Mouse (Mus musculus) heart, postnatal 0 days (tissue): ENCODE measurements around the gene Ngrn. TPM values are rescaled to one million over a fixed set of nuclear protein-coding genes. Genes with fewer than 3 reads are reported as not detected.
A peak's percentile ranks its signal among the peaks of the same experiment; 100 is the strongest.

Source experiments
- ATAC-seq: fragments of 200-750 bp; cut with Nextera tagmentation; 2 replicates; pipeline ENCODE4 v1.8.0; 2017; ENCODE audit warnings: low read depth, moderate number of reproducible peaks, moderate library complexity; ENCODE audit not compliant: insufficient read depth
- DNase-seq: peaks from one replicate; pipeline ENCODE4 v3.0.0-alpha.2; 2016; ENCODE audit warnings: low spot score
- H3K27ac ChIP-seq: fragments of 300-500 bp; sonication (generic); 2 replicates; pipeline ENCODE4 v1.5.1; 2014; ENCODE audit warnings: low read depth, mild to moderate bottlenecking
- H3K27me3 ChIP-seq: fragments of 300-500 bp; sonication (generic); 2 replicates; pipeline ENCODE4 v1.6.1; 2014; ENCODE audit warnings: low read length, mixed read lengths; ENCODE audit not compliant: control insufficient read depth, insufficient read depth
- H3K36me3 ChIP-seq: fragments of 300-500 bp; sonication (generic); replicated peaks from 2 replicates; pipeline ENCODE4 v1.6.1; 2014; ENCODE audit warnings: low read length, mixed read lengths; ENCODE audit not compliant: control insufficient read depth, insufficient read depth
- H3K4me1 ChIP-seq: fragments of 300-500 bp; sonication (generic); 2 replicates; pipeline ENCODE4 v1.6.1; 2014; ENCODE audit warnings: antibody characterized with exemption; ENCODE audit not compliant: control insufficient read depth, insufficient read depth
- H3K4me2 ChIP-seq: fragments of 300-500 bp; sonication (generic); 2 replicates; pipeline ENCODE4 v1.6.1; 2014; ENCODE audit warnings: low read depth, mild to moderate bottlenecking, low read length, moderate library complexity
- H3K4me3 ChIP-seq: fragments of 300-500 bp; sonication (generic); 2 replicates; pipeline ENCODE4 v1.5.1; 2014; ENCODE audit warnings: low read depth, low read length
- H3K9ac ChIP-seq: fragments of 300-500 bp; sonication (generic); replicated peaks from 2 replicates; pipeline ENCODE4 v1.6.1; 2014; ENCODE audit warnings: low read depth, low read length, mixed read lengths
- H3K9me3 ChIP-seq: fragments of 300-500 bp; sonication (generic); replicated peaks from 2 replicates; pipeline ENCODE4 v1.6.1; 2016; ENCODE audit warnings: low read length; ENCODE audit not compliant: control insufficient read depth
- CTCF ChIP-seq: IDR thresholded peaks from 2 replicates; pipeline ENCODE4 v1.5.1; 2016; ENCODE audit warnings: antibody characterized with exemption, control low read depth, low read depth
- EP300 ChIP-seq: IDR thresholded peaks from 2 replicates; pipeline ENCODE4 v1.6.1; 2016; ENCODE audit warnings: antibody characterized with exemption, low read depth
- WGBS: fragments of 180-500 bp; shearing (Covaris S2); extraction: QIAGEN DNeasy Blood & Tissue Kit; methylation state at CpG from one replicate; pipeline ENCODE4 v1.1.7; 2014; 5-methylcytosine and 5-hydroxymethylcytosine counted together
- polyA plus RNA-seq: library from polyadenylated mRNA; unstranded; fragments of >200 nt; fragmentation: Nextera tagmentation; extraction: Ambion mirVana; gene quantifications from 2 replicates; pipeline ENCODE4 v1.2.1, GENCODE M21; 2015
- total RNA-seq: library from RNA; depleted of rRNA; stranded (reverse); fragments of >200 nt; gene quantifications from 2 replicates; pipeline ENCODE4 v1.2.3, GENCODE M21; 2014; ENCODE audit warnings: low replicate concordance

The Ngrn gene
- total and polyA plus RNA-seq, 2 experiments from 2014 or later, result 14.0 to 35.8 TPM

- Histone ChIP-seq H3K36me3 (no peaks in the 10 kb centered on the region), H3K4me1 (0 out of 2 replicates have a peak, but pooled peaks cover 3% of the 10 kb centered on the region), H3K9me3 (no peaks in the 10 kb centered on the region), H3K4me3 (peak within 1 kb of the TSS; percentile 70), H3K4me2 (peak within 1 kb of the TSS; percentile 68), H3K9ac (peak within 1 kb of the TSS; percentile 65), H3K27me3 (no peaks in the 10 kb centered on the region), H3K27ac (peak within 1 kb of the TSS; percentile 74)
- peak; percentile 99 for ATAC-seq
- TF ChIP-seq EP300 (peak; percentile 49; the same call in 1 of the 2 replicates), CTCF (peak; percentile 52)
- WGBS, result under 1% methylated on average over 48 of the region's 48 CpGs
- DNase-seq, result peak; percentile 98
Measured at GRCm38 (mm10) chr7:80246148-80246721, 14.8 kb upstream of the Ngrn start, which contains the start of gene Ttll13. TSS of gene Ttll13 (plus strand) at chr7:80246376.

DNA sequence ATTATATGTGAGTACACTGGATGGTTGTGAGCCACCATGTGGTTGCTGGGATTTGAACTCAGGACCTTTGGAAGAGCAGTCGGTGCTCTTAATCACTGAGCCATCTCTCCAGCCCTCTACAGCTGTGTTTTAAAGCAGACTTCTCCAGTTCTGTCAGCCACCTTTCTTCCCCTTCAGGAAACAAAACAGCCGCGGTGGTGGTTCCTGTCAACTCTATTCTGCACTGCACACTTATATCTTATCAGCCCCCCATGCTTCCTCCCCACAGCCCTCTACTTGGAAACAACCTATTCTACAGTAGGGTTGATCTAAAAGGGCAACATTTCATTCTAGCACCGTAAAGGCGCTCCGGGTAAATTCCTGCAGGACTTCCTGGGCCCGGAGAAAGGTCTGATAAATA lies 14.2 kb upstream of the Ngrn start:
- TF ChIP-seq CTCF (no peak), EP300 (no peak)
- Histone ChIP-seq H3K4me3 (peak overlapping the region; percentile 70), H3K27me3 (no peaks in the 10 kb centered on the region), H3K9me3 (no peaks in the 10 kb centered on the region), H3K4me2 (peak overlapping the region; percentile 68), H3K9ac (peak overlapping the region; percentile 65; the same call in 1 of the 2 replicates), H3K27ac (peak overlapping the region; percentile 74), H3K36me3 (no peaks in the 10 kb centered on the region), H3K4me1 (0 out of 2 replicates have a peak, but pooled peaks cover 3% of the 10 kb centered on the region)
- WGBS, result 18% methylated on average over 7 of the region's 7 CpGs
- no peak for ATAC-seq
- DNase-seq, result no peak

- no peak overlapping the region for H3K4me3 ChIP-seq
- no peak overlapping the region for H3K27ac ChIP-seq
- no peaks in the 10 kb centered on the region for H3K9me3 ChIP-seq
- no peak overlapping the region for H3K9ac ChIP-seq
- ATAC-seq (no peak), DNase-seq (no peak)
- TF ChIP-seq CTCF, result no peak
- no peak for TF ChIP-seq EP300
- no peak overlapping the region for H3K4me2 ChIP-seq
- 74% methylated on average over 7 of the region's 7 CpGs for WGBS
- no peaks in the 10 kb centered on the region for H3K4me1 ChIP-seq
- no peaks in the 10 kb centered on the region for H3K36me3 ChIP-seq
- H3K27me3 ChIP-seq, result no peaks in the 10 kb centered on the region
Measured at GRCm38 (mm10) chr7:80252437-80252836, 8.6 kb upstream of the Ngrn start.

DNA sequence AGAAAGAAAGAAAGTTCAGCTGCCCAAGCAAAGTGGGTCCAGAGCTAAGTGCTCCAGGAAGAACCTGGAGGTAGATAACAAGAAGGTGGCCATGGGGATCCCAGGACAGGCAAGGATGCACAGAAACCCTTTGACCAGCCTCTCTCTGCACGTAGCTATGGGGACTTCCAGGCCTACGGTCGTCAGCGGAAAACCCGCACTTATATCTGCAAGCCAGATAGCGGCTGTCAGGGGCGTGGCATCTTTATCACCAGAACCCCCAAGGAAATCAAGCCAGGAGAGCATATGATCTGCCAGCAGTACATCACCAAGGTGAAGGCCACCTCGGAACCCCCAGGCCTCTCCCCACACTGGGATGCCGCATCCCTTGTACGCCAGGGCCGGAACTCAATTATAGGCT lies 8.1 kb upstream of the Ngrn start:
- H3K27me3 ChIP-seq, result no peaks in the 10 kb centered on the region; the same call in 1 of the 2 replicates
- DNase-seq (no peak), ATAC-seq (no peak)
- H3K4me3 ChIP-seq, result no peak overlapping the region
- no peaks in the 10 kb centered on the region for H3K4me1 ChIP-seq
- H3K27ac ChIP-seq, result no peak overlapping the region
- no peak overlapping the region for H3K9ac ChIP-seq
- TF ChIP-seq CTCF (no peak), EP300 (no peak)
- WGBS, result 68% methylated on average over 11 of the region's 11 CpGs
- H3K36me3 ChIP-seq, result no peaks in the 10 kb centered on the region
- no peak overlapping the region for H3K4me2 ChIP-seq
- no peaks in the 10 kb centered on the region for H3K9me3 ChIP-seq

DNA sequence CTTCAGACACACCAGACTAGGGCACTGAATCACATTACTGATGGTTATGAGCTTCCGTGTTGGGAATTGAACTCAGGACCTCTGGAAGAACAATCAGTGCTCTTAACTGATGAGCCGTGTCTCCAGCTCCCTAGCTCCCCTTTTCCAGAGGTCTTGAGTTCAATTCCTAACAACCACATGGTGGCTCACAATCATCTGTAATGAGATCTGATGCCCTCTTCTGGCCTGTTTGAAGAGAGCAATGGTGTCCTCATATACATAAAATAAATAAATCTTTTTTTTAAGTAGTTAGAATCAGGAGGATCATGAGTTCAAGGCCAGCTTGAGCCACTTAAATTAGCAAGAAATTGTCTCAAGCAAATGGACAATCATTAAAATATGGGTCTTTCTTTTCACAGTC lies 5.0 kb upstream of the Ngrn start:
- DNase-seq (no peak), ATAC-seq (no peak)
- no peaks in the 10 kb centered on the region for H3K9me3 ChIP-seq
- peaks cover 5% of the 10 kb centered on the region for H3K27me3 ChIP-seq
- no peak overlapping the region for H3K9ac ChIP-seq
- no peaks in the 10 kb centered on the region for H3K36me3 ChIP-seq
- H3K27ac ChIP-seq, result no peak overlapping the region
- 65% methylated on average over 2 of the region's 2 CpGs for WGBS
- no peaks in the 10 kb centered on the region for H3K4me1 ChIP-seq
- H3K4me3 ChIP-seq, result no peak overlapping the region
- TF ChIP-seq EP300 (no peak), CTCF (0 out of 2 replicates have a peak, but pooled peaks have one; percentile 17)
- no peak overlapping the region for H3K4me2 ChIP-seq

GRCm38 (mm10) chr7:80257706-80258105 lies 3.3 kb upstream of the Ngrn start:
- no peak overlapping the region for H3K4me3 ChIP-seq
- no peaks in the 10 kb centered on the region for H3K36me3 ChIP-seq
- peaks cover 5% of the 10 kb centered on the region for H3K27me3 ChIP-seq
- no peak overlapping the region for H3K27ac ChIP-seq
- H3K9ac ChIP-seq, result no peak overlapping the region
- TF ChIP-seq CTCF (no peak), EP300 (no peak)
- H3K4me2 ChIP-seq, result no peak overlapping the region
- WGBS, result 47% methylated on average over 2 of the region's 2 CpGs
- H3K9me3 ChIP-seq, result no peaks in the 10 kb centered on the region
- H3K4me1 ChIP-seq, result peaks cover 8% of the 10 kb centered on the region
- DNase-seq (no peak), ATAC-seq (no peak)
